ENCODE assay signal across 14 mouse cellular contexts in the genomic region with DNA sequence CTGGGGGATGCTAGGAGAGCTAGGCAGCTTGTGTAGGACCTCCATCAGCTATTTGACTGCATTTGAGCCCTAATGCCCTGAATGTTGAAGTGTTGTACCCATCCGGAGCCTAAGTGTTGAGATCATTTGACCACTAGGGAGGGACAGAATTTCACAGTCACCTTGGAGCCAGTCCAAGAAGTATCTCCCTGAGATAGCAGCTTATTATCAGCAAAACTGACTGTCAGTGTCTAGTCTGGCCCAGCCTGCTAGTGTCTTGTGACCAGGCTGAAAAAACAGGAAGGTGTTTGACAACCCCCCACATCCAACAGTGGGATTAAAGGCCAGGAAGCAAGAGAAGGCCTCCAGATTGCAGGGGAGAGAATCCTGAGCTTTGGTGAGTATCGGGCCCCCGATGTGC. TPM values are rescaled to one million over a fixed set of nuclear protein-coding genes. Genes with fewer than 3 reads are reported as not detected.
DNase-seq lines count a peak whose midpoint lies in the region; ATAC-seq and TF ChIP-seq lines count a peak whose summit lies in the region.
"Had no signal": no experiment of that assay in that cellular context is flagged by ENCODE, and none has a peak within 500 bp of the region (broad histone marks: within the 10 kb centered on the region; RNA-seq: fewer than 3 reads in every experiment).

No protein-coding gene starts in this region.

- peak overlapping the region; percentile 79 for H3K27ac ChIP-seq in heart, embryonic 13.5 days (replicated peaks)
- H3K27ac ChIP-seq in kidney, postnatal 0 days: peak overlapping the region; percentile 70
- H3K27ac ChIP-seq: hindbrain, embryonic 10.5 days; lung, embryonic 15.5 days; midbrain, embryonic 15.5 days had no signal

- TF ChIP-seq CTCF in kidney, postnatal 0 days (IDR thresholded peaks at IDR 0.05; ENCODE audit: low read depth): no peak

- intact Hi-C loops in heart, postnatal 36 days (cut with DNase I): no loop called here

- no peak for DNase-seq in heart, postnatal 36 days
- peak; percentile 15 for DNase-seq in 3T3-L1 (ENCODE audit: low read depth, low spot score)
- no peak for DNase-seq in kidney, postnatal 0 days (ENCODE audit: low spot score)
- no peak for DNase-seq in retina, embryonic 14.5 days (ENCODE audit: low spot score)
- DNase-seq in embryo, embryonic 10.5 days (ENCODE audit: low spot score): no peak
- DNase-seq in right cerebral cortex, postnatal 36 days (ENCODE audit: low spot score in 2 of 2): no peak
- DNase-seq: cerebellum, adult 9-11 months; thymus, postnatal 36 days had no signal

- H3K4me2 ChIP-seq in heart, embryonic 13.5 days: peak overlapping the region; percentile 19
- no peak overlapping the region for H3K4me2 ChIP-seq in kidney, postnatal 0 days (ENCODE audit: low read length)
- H3K4me2 ChIP-seq: lung, embryonic 15.5 days; midbrain, embryonic 15.5 days had no signal

- H3K4me1 ChIP-seq in heart, embryonic 13.5 days: peaks cover 48% of the 10 kb centered on the region
- H3K4me1 ChIP-seq in kidney, postnatal 0 days (replicated peaks; ENCODE audit: insufficient read depth, low read length): peaks cover 12% of the 10 kb centered on the region; the same call in 1 of the 2 replicates
- H3K4me1 ChIP-seq: lung, embryonic 15.5 days had no signal

- 0 out of 2 replicates have a peak overlapping the region, but pooled peaks have one; percentile 33 for H3K9ac ChIP-seq in heart, embryonic 13.5 days
- no peak overlapping the region for H3K9ac ChIP-seq in kidney, postnatal 0 days (ENCODE audit: low read depth, low read length)
- H3K9ac ChIP-seq: lung, embryonic 15.5 days; midbrain, embryonic 15.5 days had no signal

- H3K4me3 ChIP-seq in heart, embryonic 13.5 days: no peak overlapping the region
- H3K4me3 ChIP-seq in kidney, postnatal 0 days (replicated peaks; ENCODE audit: low read depth, low read length): no peak overlapping the region
- H3K4me3 ChIP-seq: hindbrain, embryonic 10.5 days; lung, embryonic 15.5 days; midbrain, embryonic 15.5 days had no signal

- H3K9me3 ChIP-seq in heart, embryonic 13.5 days: no peaks in the 10 kb centered on the region
- no peaks in the 10 kb centered on the region for H3K9me3 ChIP-seq in kidney, postnatal 0 days (replicated peaks; ENCODE audit: low read length)
- H3K9me3 ChIP-seq: hindbrain, embryonic 10.5 days; lung, embryonic 15.5 days; midbrain, embryonic 15.5 days had no signal

- ATAC-seq in heart, embryonic 13.5 days (ENCODE audit: extremely low read depth, insufficient number of reproducible peaks, low FRiP score, low TSS enrichment): peak; percentile 42; the same call in 1 of the 2 replicates
- ATAC-seq in granulocyte monocyte progenitor cell, adult 5-6 weeks (replicated peaks; ENCODE audit: poor library complexity, severe bottlenecking): 0 out of 2 replicates have a peak, but pooled peaks have one; percentile 17
- ATAC-seq in kidney, postnatal 0 days (replicated peaks; ENCODE audit: low FRiP score, low read depth): no peak
- ATAC-seq: midbrain, embryonic 15.5 days had no signal

- H3K27me3 ChIP-seq in heart, embryonic 13.5 days (replicated peaks): no peaks in the 10 kb centered on the region
- no peaks in the 10 kb centered on the region for H3K27me3 ChIP-seq in kidney, postnatal 0 days (ENCODE audit: insufficient read depth, low read length)
- H3K27me3 ChIP-seq: lung, embryonic 15.5 days; midbrain, embryonic 15.5 days had no signal

- WGBS in heart, embryonic 13.5 days: 25% methylated on average over 3 of the region's 3 CpGs
- WGBS in kidney, postnatal 0 days: 82% methylated on average over 3 of the region's 3 CpGs

- H3K36me3 ChIP-seq in heart, embryonic 13.5 days: no peaks in the 10 kb centered on the region
- no peaks in the 10 kb centered on the region for H3K36me3 ChIP-seq in kidney, postnatal 0 days (ENCODE audit: insufficient read depth, low read length)
- H3K36me3 ChIP-seq: hindbrain, embryonic 10.5 days; lung, embryonic 15.5 days; midbrain, embryonic 15.5 days had no signal

RNA-seq across cellular contexts. Expression of gene Folr1, which starts 0.7 kb away (rescaled TPM):
- 4.7 and 6.4 TPM in 2 replicates for polyA plus RNA-seq in heart, embryonic 13.5 days (2015; fragmentation: Nextera tagmentation; extraction: Ambion mirVana)
- total RNA-seq in heart, postnatal 36 days (2021): under 1 TPM; 0.27 to 0.33 TPM
- not detected in 2 replicates for total RNA-seq in granulocyte monocyte progenitor cell, adult 5-6 weeks (2014; fragmentation: Nextera tagmentation)
- total RNA-seq in granulocyte monocyte progenitor cell, adult 5-6 weeks (2017): not detected in 2 replicates
- 164 and 166 TPM in 2 replicates for polyA plus RNA-seq in kidney, postnatal 0 days (2015; fragmentation: Nextera tagmentation; extraction: Ambion mirVana)

RNA-seq across cellular contexts. Expression of gene Anapc15, which starts 7.8 kb away (rescaled TPM):
- 61.7 and 64.4 TPM in 2 replicates for polyA plus RNA-seq in heart, embryonic 13.5 days (2015; fragmentation: Nextera tagmentation; extraction: Ambion mirVana)
- 10 to 100 TPM; 20.2 TPM for total RNA-seq in heart, postnatal 36 days (2021)
- total RNA-seq in granulocyte monocyte progenitor cell, adult 5-6 weeks (2014; fragmentation: Nextera tagmentation): 111 and 144 TPM in 2 replicates
- 80.1 and 145 TPM in 2 replicates for total RNA-seq in granulocyte monocyte progenitor cell, adult 5-6 weeks (2017)
- polyA plus RNA-seq in kidney, postnatal 0 days (2015; fragmentation: Nextera tagmentation; extraction: Ambion mirVana): 47.2 and 50.2 TPM in 2 replicates

RNA-seq across cellular contexts. Expression of gene Folr2, which starts 14.3 kb away (rescaled TPM):
- 1.6 and 1.8 TPM in 2 replicates for polyA plus RNA-seq in heart, embryonic 13.5 days (2015; fragmentation: Nextera tagmentation; extraction: Ambion mirVana)
- total RNA-seq in heart, postnatal 36 days (2021): 1 to 10 TPM; 5.2 to 7.9 TPM
- total RNA-seq in granulocyte monocyte progenitor cell, adult 5-6 weeks (2014; fragmentation: Nextera tagmentation): not detected in 2 replicates
- not detected in 2 replicates for total RNA-seq in granulocyte monocyte progenitor cell, adult 5-6 weeks (2017)
- 1.1 and 1.4 TPM in 2 replicates for polyA plus RNA-seq in kidney, postnatal 0 days (2015; fragmentation: Nextera tagmentation; extraction: Ambion mirVana)
- total RNA-seq: neutrophil, adult 5-6 weeks had no signal

RNA-seq across cellular contexts. Expression of gene Inppl1, which starts 33.3 kb away (rescaled TPM):
- 44.9 and 56.3 TPM in 2 replicates for polyA plus RNA-seq in heart, embryonic 13.5 days (2015; fragmentation: Nextera tagmentation; extraction: Ambion mirVana)
- total RNA-seq in heart, postnatal 36 days (2021): 100 to 1,000 TPM; 130 to 163 TPM
- 2.0 and 6.5 TPM in 2 replicates for total RNA-seq in granulocyte monocyte progenitor cell, adult 5-6 weeks (2014; fragmentation: Nextera tagmentation)
- total RNA-seq in granulocyte monocyte progenitor cell, adult 5-6 weeks (2017): 7.5 and 11.7 TPM in 2 replicates
- polyA plus RNA-seq in kidney, postnatal 0 days (2015; fragmentation: Nextera tagmentation; extraction: Ambion mirVana): 34.5 and 35.6 TPM in 2 replicates

RNA-seq across cellular contexts. Expression of gene Lamtor1, which starts 34.4 kb away (rescaled TPM):
- polyA plus RNA-seq in heart, embryonic 13.5 days (2015; fragmentation: Nextera tagmentation; extraction: Ambion mirVana): 140 and 155 TPM in 2 replicates
- total RNA-seq in heart, postnatal 36 days (2021): 100 to 1,000 TPM; 110 to 111 TPM
- 76.6 and 89.7 TPM in 2 replicates for total RNA-seq in granulocyte monocyte progenitor cell, adult 5-6 weeks (2014; fragmentation: Nextera tagmentation)
- 70.9 and 91.7 TPM in 2 replicates for total RNA-seq in granulocyte monocyte progenitor cell, adult 5-6 weeks (2017)
- polyA plus RNA-seq in kidney, postnatal 0 days (2015; fragmentation: Nextera tagmentation; extraction: Ambion mirVana): 164 and 165 TPM in 2 replicates

Comparison
In these comparisons a context has a peak if more than half of its experiments do, and no peak if none do; other contexts are left out.
1. RNA of gene Folr2, which starts 14.3 kb away (total RNA-seq): 5.2 to 7.9 TPM in heart, postnatal 36 days; not detected in granulocyte monocyte progenitor cell, adult 5-6 weeks; every median in the first group is over 4 times any median in the second.